Mouse (Mus musculus): ENCODE results near the gene Efcab6.

The Efcab6 gene

DNA sequence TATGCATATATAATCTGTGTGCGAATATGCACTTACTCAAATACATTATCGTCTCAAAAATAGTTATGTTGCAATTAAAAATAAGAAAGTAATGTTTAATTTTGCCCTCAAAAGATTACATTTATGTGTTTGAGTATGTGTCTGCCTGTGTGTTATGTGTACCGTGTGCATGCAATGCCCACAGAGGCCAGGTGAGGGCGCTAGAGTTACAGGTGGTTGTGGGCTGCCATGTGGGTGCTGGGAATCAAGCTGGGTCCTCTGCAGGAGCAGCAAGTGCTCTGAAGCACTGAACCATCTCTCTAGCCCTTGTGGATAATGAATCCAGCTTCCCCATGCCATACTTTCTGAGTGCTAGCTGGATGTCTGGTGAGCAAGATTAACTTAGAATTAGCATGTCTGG lies 522 bp upstream of the Efcab6 start:
- DNase-seq (ENCODE audit: low read depth, low spot score), result no peak

DNA sequence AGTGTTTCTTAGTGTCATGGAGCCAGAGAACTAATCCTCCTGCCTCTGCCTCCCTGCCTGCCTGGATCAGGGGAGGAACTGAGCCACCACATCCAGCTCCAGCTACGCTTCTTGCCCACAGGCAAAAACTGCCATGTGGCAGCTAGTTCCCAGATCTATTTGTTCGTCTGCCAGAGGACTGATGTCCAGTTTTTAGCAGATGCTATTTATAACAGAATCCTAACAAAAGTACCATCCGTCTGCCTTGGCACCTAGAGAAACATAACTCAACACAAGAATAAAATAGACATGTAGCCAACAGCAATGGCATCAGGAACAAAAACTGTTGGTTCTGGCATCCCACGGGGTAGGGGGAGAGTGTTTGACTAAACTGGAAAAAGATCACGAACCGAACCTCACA lies 6.3 kb downstream of the Efcab6 start:
- DNase-seq (ENCODE audit: low read depth, low spot score), result peak; percentile 60

DNA sequence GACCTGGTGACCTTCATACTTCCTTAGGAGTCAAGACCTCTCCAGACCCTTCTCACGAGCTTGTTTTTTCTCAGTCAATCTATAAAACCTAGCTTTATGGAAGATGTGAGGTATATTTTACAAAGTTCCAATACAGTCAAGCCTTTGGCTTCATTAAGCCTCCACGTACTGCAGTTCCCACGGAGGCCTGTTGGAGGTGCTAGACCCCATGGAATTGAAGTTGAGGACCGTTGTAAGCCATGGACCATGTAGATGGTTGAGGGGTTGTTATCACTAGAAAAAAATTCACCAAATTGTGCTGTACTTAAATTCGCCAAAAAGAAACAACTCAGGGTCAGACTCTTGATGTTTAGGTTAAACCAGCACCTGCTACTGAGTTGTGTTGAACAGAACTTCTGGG lies 9.1 kb downstream of the Efcab6 start:
- no peak for DNase-seq (ENCODE audit: low read depth, low spot score)

DNA sequence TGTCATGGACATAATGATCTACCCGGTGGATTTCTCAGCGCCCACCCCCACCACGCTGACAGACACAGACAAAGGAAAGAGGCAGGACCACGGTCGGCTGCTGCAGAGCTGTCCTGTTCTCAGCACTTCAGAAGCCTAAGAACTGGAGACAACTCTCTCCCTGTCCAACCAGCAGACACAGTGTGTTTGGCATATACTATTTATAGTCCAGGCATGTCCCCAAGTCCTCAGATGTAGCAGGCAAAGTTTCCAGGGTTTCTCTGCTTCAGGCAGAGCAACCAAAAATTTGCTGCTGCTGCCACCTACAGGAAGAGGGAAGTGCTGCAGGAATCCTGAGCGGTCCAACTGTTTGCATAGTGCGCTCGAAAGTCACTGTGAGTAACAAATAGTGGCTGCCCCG lies 11.3 kb downstream of the Efcab6 start:
- DNase-seq (ENCODE audit: low read depth, low spot score), result peak; percentile 92

DNA sequence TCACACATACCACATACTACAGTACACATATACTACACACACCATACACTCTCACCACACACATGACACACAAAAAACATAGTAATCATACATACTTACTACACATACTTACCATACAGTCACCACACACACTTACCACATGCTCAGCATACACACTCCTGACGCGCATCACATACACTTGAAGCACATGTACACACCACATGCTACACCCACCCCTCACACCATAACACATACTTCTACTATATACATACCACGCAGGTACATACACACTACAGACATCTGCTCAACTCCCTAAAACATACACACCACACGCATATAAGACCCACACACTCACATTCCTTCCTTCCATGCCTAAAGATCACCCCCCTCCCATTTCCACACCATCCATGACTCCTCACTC lies 11.9 kb downstream of the Efcab6 start:
- no peak for DNase-seq (ENCODE audit: low read depth, low spot score)

DNA sequence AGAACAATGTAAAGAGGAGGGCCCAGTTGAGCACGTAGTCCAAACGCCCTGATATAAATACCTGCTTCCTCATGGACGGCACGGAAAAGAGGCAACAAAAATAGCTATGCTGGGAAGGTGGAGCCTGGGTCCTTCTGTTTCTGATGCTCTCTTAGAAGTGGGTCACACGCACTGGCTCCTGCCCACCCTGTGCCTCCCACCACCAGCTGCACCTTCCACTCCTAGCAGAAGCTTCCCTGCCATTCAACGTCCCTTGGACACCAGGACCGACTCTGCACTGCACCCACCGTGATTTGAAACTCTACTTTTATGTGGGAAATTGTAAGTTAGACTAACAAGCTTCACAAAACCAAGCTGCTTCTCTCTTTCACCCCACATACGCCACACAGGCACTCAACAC lies 12.8 kb downstream of the Efcab6 start:
- DNase-seq (ENCODE audit: low read depth, low spot score), result peak; percentile 64

DNA sequence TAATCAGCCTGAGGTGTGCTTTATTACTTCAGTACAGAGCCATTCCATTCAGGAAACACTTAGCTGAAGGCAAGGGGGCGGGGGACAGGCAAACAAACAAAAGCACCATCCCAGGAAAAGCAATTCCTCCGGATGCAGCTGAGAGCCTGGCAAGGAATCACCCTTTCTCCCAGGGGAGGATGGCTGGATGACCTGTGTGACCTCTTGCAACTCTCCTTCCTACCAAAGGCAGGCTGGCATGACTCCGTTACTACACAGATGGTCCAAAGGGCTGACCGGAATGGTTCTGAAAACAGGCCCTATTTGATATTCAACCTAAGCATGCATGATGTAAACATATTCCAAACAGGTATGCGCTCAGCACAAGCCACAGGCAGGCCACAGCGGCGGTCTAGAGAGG lies 15.6 kb downstream of the Efcab6 start:
- DNase-seq (ENCODE audit: low read depth, low spot score), result no peak

DNA sequence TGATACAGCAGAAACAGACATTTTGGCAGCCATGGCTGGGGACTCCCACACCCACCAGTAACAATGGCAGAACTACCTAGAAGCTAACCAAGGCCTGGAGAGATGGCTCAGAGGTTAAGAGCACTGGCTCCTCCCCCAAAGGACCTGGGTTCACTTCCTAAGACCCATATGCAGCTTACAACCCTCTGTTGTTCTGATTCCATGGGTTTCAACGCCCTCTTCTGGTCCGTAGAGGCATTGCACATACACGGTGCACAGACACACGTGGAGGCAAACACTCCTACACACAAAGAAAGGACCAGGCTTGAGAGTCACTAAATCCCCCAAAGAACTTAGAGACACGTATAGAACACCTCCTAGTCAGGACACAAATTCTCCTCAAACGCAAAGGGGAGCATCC lies 19.6 kb downstream of the Efcab6 start:
- DNase-seq (ENCODE audit: low read depth, low spot score), result no peak

DNA sequence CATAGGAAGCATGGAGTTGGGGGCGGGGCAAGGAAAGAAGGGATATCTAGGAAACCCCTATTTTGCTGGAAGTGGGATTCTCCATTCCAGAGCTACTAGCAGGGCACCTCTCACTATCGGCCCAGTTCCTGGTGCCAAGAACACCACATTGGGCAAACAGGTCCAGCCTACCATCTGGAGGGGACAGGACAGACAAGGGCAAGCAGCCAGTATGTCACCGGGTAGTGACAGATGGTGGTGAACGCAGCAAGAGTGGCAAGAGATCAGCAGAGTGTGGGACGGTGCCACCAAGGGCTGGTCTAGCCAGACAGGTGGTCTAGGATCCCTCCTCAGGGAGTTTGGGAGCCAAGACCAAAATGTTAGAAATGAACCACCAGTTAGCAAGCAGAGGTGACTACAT lies 28.1 kb downstream of the Efcab6 start:
- peak; percentile 97 for DNase-seq (ENCODE audit: low read depth, low spot score)

DNA sequence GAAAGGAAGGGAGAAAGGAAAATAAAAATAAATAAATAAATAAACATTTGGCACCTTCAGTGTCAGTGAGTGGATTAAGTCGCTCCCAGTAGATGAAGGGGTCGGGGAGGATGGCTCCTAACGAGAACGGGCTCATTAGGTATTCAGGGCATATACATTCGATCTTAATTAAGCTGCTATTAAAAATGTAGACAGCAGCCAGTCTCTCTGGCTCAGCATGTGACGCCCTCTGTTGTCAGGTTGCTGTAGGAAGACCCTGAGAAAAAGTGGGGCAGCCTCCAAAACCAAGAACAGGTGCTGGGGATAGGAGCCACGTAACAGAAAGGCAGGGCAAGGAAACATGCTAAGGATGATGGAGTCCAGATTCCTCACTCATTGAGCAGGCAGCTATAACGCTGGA lies 39.5 kb downstream of the Efcab6 start:
- no peak for DNase-seq (ENCODE audit: low read depth, low spot score)

DNA sequence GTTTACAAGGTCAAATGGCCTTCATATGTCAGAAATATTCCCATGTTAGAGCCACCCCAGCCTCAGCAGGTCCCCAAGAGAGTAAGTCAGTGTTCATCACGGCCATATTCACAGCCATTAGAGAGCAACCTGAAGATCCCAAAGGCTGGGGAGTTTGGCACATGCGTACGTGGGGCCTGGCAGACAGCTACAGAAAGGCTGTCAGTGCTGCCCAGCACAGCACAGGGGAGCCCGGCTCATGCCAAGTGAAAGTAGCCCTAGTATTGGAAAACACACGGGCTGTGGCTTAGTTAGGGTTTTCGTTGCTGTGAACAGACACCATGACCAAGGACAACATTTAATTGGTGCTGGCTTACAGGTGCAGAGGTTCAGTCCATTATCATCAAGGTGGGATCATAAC lies 40.3 kb downstream of the Efcab6 start:
- peak; percentile 83 for DNase-seq (ENCODE audit: low read depth, low spot score)

DNA sequence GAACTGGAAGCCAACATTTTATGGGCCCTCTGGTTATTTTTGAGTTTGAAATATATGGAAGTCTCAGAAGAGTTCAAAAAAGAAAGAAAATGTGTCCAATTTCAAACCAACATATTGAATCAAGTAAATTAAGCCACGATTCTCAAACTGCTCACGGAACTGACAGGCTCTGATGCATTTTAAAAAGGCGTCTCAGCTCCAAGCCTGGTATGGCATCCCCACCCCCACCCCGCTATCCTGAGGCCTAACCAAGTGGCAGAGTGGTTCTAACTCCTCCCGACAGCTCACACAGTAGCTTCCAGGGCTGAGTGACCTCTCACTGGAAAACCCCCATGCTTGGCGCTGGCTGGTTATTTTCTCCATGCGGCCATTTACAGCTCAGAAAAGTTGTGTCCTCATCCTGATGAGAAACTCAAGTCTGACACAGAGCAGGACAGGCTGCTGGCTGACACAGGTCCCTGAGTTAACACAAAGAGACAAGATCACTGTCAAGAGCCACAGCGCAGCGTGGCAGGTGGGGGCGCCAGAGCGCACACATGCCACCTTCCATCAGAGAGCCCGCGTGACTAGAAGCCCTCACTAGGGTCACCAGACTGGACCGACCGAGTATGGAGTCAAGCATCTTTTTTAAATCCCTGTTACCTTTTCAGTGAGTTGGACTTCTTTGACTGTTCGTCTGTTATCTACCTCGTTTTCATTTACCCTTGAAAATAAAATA lies 55.7 kb downstream of the Efcab6 start:
- no peak for DNase-seq (ENCODE audit: low read depth, low spot score)

DNA sequence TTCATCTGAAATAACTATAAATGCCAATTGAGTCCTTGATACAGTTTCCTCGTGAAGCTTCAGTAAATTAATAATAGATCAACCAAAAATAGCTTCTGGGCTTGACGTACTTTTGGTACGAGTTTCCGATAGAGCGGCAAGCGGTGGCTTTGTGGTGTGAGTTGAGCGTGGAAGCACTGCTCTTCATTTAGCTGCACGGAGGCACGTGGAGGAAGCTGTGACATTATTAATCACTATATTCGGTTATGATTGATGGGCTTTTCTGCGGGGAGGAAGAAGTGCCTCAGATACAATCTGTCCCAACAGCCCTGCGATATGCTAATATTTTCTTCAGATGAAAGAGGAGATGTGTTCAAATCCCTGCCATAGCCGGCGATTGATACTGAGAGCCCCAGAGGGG lies 60.9 kb downstream of the Efcab6 start:
- peak; percentile 48 for DNase-seq (ENCODE audit: low read depth, low spot score)

DNA sequence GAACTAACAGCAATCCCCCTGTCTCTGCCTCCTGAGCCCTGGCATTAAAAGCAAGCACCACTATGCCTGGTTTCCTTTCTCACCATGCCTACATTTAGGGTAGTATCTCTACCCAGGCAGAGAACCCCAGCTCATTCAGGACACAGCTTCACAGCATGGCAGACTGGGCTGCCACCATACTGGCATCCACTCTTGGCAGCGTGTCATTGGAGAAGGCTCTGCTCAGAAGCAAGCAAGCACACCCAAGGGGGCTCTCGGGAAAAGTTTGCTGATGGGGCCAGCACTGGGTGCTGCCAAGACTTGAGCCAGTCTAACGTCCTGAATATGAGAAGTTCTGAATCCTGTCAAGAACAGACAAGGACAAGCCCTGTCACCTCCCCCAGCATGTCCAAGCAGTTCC lies 66.1 kb downstream of the Efcab6 start:
- peak; percentile 28 for DNase-seq (ENCODE audit: low read depth, low spot score)

DNA sequence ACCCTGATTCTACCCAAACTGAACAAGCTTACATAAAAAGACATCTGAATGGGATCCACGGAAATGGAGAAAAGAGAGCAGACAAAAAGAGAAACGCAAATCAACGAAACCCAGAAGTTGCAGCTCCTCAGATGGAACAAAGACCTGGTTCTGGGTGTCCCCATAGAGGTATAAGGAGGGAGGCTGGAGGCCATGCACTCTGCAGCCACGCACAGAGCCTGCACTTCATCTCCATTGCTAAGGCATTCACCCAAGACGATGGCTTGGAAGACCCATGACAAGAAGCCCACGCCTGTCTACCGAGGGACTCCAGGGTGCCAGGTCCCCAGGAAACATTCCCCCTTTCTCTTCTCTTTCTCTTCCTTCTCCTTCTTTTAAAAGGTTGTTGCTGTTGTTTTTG lies 66.6 kb downstream of the Efcab6 start:
- DNase-seq (ENCODE audit: low read depth, low spot score), result peak; percentile 21

DNA sequence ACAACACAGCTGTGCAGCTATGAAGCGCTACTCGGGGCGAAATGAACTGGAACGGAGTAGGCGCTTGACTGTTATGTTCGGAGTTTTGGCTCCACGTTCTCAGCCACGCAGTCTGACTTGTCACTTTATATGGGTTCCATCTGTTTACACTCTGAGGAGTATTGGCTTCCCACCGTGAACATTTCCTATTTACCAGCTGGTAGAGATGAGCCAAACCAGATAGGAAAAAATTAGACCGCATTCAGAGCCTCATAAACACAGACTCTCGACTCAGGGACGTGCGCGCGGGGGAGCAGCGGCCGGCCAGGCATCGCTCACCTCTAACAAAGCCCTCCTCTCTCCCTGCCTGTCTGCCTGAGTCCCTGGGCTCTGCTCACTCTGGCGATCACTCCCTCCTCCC lies 67.1 kb downstream of the Efcab6 start:
- DNase-seq (ENCODE audit: low read depth, low spot score), result peak; percentile 95

DNA sequence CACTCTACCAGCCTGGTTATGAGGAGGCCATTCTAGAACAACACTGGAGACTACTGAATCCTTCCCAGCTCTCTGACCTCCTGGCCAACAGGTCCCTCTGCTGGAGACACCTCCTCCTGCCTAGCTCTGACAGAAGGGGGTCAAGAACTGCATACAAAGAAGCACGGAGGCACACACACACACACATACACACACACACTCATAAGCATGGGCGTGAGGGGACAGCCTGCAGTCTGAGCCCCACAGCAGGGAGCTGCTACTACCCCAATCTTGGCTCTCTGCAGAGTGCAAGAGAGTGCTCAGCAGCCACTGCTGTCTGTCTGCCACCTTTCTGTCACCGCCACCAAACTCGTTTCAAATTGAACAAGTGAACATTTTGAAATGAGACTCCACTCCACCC lies 67.6 kb downstream of the Efcab6 start:
- peak; percentile 66 for DNase-seq (ENCODE audit: low read depth, low spot score)

DNA sequence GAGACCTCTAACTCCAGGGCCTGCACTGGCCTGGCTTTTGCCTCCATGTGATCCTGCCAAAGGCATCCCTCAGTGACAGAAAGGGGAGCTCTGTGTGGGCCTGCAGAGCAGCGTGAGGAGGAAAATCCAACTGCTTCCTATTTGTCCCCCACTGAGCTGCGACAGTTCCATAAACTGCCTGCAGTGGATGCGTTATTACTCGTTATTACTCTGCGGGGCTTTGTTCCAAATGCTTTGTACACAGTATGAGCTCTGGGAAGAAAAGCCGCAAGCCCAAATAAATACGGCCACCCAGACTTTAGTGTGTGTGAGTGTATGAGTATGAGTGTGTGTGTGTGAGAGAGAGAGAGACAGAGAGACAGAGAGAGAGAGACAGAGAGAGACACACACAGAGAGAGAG lies 68.3 kb downstream of the Efcab6 start:
- DNase-seq (ENCODE audit: low read depth, low spot score), result no peak

DNA sequence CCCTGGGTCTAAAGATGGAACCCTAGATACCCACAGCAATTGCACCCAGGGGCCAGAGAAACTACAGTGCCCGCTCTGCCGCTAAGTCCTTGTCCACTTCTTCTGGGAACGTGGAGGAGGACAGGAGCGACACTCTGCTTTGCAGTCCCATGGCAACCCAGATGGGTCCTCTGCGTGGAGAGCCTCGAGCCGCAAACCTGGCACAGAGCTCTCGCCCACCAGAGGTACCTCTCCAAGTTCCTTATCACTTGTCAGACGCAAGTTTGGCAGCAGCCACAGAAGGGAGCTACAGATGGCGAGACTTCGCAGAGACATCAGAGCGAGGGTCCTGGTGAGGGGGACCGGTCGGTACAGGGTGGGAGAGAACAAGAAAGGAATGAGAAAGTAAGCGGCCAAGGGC lies 73.0 kb downstream of the Efcab6 start:
- peak; percentile 70 for DNase-seq (ENCODE audit: low read depth, low spot score)

DNA sequence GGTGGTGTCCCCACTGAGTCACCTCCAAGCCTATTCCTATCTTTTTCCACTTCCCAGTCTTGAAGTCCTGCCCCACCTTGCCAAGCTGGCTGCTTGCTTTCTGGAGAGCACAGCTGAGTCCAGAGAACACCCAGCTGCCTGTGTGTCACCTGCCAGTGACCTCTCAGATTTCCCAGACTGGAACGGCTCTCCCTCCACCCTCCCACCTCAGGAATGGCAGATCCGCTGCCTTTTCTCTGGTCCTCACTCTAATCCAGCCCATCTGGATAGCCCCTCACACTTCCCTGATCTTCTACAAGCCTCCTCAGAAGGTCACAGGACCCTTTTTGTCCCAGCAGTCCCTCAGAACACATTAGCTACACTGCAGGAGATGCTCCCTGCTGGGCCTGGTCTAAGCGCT lies 73.7 kb downstream of the Efcab6 start:
- DNase-seq (ENCODE audit: low read depth, low spot score), result no peak

DNA sequence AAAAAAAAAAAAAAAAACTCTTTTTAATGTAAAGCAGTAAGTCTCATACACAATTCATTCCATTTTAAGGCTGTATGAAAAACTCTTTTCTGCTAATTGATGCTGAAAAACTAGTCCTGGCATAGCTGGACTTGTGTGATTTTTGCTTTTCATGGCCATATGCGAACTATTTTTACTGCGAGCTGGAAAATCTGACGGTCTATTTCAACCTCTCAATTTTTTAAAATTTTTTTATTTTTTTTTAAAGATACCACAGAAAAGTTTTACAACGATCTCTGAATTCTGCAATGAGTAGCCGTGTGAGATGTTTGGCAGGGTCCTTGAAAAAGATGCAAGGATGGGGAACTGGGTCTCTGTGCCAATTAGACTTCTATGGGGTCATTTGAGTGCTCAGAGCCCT lies 75.9 kb downstream of the Efcab6 start:
- DNase-seq (ENCODE audit: low read depth, low spot score), result peak; percentile 68

DNA sequence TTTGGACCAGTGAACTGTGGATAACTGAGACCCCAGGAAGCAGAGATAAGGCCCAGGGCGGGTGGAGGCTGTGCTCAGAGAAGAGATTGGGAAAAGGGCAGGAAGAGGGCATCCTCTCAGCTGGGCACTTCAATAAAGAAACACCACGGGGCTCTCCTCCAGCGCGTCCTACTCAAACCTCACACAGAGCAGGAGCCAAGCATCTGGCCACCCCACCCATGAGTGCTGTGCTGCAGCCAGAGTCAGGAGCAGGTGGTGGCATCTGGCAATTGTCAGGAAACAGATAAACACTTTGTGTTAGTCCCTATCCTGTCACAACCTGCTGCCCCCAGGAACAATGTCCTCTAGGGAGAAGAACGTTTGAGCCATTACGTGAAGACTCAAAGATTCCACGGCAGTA lies 77.1 kb downstream of the Efcab6 start:
- DNase-seq (ENCODE audit: low read depth, low spot score), result no peak

DNA sequence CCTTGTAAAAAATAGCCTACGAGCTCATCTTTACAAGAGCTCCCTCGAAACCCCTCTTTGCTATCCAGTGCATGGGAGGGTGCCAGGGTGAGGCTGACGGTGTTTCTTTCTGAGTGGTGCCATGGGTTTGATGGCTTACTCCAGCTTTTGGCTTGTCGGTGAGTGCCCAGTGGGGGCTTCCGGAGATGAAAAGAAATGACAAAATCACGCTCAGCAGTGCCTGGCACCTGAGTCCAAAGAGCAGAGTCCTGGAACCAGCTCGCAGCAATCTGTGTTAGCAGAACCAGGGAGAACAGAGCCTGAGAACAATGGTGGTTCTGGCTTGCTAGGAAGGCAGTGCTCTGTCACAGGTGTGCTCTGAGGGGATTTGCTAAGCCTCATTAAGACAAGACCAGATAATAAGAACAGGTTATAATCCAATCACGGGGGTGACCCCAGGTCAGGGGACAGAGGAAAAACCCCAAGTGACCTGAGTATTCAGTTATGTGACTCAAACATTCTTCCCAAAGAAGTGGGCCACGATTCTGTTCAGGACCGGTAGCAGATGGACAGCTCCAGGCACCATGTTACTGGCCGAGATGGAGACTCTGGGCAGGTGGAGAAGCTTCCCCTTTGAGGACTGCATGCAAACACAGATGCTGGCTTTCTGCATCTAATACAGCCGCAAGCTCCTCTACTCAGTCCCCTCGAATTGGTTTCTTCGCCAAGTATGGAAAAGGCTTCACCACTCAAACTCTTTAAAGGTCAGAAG lies 82.8 kb downstream of the Efcab6 start:
- peak; percentile 45 for DNase-seq (ENCODE audit: low read depth, low spot score)

Data from brain, adult 2 months (tissue).